Mouse (Mus musculus): ENCODE data around the gene E330017A01Rik.
A peak's percentile ranks its signal among the peaks of the same experiment; 100 is the strongest.

E330017A01Rik gene

DNA sequence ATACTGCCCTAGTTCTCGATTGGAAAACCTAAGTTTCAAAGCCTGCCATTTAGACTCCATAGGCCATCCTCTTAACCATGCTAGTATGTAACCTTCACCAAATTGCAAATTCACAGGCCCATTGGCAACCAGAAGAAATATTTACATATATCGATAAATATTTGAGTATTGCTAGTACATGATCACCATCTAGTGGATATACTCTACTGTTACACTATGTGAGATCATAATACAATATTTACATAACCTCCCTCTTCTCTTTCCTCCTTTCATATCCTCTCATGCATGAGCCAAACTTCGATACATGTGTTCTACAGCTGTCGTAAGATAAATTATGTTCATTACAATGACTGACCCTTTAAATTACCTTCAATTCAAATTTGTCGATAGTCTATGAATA lies 24.5 kb upstream of the E330017A01Rik start:
- DNase-seq (ENCODE audit: low spot score), result no peak

DNA sequence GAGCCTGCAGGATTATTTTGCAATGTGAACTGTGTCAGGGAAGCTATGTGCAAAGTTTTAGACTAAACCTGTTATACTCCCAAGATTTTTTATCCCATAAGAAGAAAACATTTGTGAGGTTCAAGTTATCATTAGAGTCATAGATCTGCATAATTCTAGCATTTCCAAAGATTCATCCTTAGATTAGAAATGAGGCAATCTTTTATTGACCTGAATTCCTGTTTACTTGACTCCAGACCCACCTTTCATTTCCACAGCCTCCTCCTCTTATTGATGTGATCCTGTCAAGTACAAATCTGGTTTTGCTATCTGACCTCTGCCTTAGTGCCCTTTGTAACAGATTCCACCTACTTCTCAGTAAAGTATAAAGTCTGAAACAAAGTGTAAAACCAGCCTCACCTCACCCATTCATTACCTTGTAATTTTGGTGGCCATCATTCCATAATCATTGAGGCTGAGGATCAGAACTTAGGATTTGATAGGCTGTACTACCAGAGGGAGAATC lies 23.8 kb upstream of the E330017A01Rik start:
- no peak for DNase-seq (ENCODE audit: low spot score)

DNA sequence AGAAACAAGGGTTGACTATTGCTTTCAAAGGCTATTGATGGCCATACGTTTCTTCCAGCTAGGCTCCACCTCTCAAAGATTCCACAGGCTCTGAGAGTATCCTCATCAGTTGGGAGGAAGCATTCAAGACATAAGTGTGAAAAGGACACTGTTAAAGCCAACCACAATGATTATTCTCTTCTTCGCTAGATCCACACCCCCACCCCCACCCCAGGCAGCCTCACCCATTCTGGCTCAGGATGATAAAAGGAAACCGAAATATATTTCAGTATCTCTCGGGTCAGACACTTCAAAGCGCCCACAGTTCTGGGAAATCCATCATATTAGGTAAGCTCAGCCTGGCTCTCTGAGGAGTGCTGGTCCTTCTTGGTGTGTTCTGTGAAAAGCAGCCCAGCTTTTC lies 23.3 kb upstream of the E330017A01Rik start:
- DNase-seq (ENCODE audit: low spot score), result no peak

DNA sequence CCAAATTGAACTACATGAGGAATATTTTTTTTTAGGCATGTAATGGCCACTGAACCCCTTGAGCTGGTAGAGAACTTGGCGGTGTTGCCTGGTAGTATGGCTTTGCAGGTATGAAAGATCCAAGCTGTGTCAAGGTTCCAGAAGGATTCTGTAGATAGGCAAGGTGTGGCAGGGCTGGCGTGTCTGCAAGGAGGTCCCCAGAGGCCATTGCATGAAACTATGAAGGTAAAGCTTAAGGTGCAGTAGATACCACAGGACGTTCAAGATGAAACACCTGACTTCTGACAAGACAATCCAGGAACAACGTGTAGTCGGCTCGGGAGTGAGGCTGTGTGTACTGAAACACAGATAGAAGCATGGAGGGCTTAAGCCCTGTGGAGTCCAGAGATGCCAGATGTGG lies 20.1 kb upstream of the E330017A01Rik start:
- no peak for DNase-seq (ENCODE audit: low spot score)

DNA sequence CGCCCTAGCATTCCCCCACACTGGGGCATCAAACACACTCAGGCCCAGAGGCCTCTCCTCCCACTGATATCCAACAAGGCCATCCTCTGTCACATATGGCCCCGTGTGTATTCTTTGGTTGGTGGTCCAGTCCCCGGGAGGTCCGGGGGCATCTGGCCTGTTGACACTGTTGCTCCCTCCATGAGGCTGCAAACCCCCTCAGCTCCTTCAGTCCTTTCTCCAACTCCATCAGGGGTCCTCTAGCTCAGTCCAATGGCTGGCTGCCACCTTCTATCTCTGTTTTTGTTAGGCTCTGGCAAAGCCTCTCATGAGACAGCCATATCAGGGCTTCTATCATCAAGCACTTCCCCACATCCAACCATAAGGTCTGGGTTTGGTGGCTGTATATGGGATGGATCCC lies 18.0 kb upstream of the E330017A01Rik start:
- DNase-seq (ENCODE audit: low spot score), result no peak

DNA sequence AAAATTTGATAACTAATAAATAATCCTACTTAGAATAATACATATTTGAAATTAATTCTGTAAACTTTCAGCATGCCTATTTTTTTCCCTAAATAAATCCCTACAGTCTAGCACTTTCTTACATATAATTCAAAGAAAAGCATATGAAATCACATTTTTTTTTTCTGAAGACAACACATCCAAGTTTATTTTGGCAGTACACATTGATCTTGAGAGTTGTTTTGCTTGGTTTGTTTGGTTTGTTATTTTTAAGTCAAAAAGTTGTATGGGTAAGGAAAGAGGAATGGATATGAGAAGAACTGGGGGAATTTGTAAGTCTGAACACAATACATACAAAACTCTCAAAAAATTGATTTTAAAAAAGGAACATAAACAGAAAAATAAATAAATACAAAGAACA lies 17.2 kb upstream of the E330017A01Rik start:
- DNase-seq (ENCODE audit: low spot score), result no peak

DNA sequence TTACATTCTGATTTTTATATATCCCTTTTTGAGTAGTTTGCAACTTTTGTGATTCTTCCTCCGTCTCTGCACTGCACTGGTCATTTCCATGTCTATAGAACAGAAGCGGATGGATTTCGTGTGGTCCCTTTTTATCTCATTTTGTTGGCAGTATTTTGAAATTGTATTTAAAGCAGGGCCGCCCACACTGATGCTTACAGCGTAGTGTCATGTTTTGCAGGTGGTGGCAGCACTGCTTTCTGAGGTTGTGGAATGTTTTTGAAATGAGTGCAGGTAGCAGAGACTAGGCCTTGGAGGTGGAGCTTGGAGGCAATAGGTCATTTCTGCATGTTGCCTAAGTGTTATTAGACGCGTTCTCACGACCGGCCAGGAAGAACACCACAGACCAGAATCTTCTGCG lies 11.4 kb upstream of the E330017A01Rik start:
- DNase-seq (ENCODE audit: low spot score), result no peak

DNA sequence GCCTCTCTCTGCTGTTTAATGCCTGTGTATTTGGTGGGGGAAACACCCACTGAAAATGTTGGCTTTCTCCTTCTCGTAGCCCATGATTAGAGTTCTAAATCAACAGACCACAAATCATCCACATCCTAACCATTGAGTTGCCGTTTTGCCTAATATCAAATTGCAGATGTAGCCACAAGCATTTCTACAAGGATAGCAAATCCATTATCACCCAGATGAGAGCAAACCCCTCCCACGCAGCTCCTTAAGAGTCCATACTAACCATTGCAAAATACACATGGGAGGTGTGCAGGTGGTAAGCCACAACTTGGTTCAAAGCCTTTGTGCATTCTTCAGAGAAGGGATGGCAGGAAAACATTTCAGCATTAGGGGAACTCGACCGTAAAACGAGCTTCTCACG lies 523 bp downstream of the E330017A01Rik start:
- DNase-seq (ENCODE audit: low spot score), result no peak

DNA sequence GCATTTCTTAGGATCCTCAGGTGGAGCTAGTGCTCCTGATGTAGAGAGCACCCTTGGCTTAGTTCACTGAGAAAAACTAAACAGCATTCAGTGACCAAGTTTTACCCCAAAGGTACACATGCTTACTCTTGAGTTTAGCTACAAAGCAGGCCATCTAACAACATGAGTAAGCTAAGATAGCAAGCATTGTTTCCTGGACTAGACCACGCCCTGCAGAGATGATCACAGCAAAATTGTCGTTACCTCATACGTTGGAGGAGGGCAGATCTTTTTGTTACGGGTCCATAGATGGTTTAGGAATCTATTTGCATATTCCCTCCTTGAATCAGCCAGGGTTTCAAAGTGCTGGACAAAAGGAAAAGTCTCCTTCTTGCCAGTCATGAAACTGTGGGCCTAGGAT lies 1.1 kb downstream of the E330017A01Rik start:
- no peak for DNase-seq (ENCODE audit: low spot score)

DNA sequence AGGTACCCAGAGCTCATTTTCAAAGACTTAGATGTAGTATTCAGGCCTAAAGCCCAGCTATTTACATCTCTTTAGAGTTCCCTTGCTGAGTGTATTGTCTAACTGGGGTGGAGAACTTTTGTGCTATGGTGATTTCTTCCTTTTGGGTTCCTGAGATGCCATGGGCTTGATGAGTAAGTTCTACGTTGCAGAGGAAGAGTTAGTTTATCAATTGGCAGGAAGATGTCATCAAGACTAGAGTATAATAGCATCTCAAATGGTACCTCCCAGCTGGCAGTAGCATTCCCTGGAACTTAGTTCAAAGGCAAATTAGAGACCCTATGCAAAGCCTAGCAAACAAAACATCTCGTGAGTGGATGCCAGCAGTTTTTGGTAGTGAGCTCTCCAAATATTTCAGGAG lies 2.7 kb downstream of the E330017A01Rik start:
- no peak for DNase-seq (ENCODE audit: low spot score)

DNA sequence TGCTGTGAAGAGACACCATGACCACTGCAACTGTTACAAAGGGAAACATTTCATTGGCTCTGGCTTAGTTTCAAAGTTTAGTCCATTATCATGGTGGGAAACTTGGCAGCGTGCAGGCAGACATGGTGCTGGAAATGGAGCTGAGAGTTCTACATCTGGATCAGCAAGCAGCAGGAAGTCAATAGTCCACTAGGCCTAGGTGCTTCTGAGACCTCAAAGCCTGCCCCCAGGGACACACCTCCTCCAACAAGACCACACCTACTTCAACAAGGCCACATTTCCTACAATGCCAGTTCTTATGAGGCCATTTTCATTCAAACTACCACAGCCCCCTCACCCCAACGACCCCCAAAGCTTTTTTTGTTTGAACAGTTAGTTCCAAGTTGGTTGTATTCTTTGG lies 8.8 kb downstream of the E330017A01Rik start:
- DNase-seq (ENCODE audit: low spot score), result no peak

DNA sequence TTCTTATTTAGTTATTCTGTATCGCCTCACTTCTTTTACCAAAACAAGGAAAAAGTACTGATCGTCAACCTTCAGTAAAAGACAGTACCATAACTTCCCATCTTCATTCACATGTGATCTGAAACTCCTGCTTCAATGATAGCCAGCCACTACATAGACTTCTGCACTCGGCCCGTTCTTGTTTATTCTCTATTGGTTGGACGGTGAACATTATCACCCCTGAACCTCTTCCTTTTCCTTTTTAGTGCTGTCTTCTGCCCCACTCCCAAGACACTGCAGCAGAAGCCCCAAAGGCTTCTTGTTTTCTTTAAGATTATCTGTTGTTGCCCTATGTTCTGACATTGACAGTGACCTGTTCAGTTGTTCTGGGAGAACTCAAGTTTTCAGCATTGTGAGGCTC lies 9.6 kb downstream of the E330017A01Rik start:
- DNase-seq (ENCODE audit: low spot score), result no peak

DNA sequence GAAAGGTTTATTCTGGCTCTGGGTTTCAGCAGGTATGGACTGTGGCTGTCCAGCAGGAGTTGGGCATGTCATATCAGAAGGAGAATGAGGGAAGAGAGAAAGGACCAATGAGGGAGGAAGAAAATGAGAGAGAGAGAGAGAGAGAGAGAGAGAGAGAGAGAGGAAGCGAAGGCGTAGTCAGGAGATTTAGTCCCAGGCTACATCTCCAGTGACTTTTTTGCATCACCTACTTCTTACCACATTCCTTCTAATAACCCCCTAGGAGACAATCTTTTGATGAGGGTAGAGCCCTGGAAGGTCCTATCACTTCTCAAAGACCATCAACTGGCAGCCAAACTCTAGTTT lies 10.2 kb downstream of the E330017A01Rik start:
- DNase-seq (ENCODE audit: low spot score), result no peak

DNA sequence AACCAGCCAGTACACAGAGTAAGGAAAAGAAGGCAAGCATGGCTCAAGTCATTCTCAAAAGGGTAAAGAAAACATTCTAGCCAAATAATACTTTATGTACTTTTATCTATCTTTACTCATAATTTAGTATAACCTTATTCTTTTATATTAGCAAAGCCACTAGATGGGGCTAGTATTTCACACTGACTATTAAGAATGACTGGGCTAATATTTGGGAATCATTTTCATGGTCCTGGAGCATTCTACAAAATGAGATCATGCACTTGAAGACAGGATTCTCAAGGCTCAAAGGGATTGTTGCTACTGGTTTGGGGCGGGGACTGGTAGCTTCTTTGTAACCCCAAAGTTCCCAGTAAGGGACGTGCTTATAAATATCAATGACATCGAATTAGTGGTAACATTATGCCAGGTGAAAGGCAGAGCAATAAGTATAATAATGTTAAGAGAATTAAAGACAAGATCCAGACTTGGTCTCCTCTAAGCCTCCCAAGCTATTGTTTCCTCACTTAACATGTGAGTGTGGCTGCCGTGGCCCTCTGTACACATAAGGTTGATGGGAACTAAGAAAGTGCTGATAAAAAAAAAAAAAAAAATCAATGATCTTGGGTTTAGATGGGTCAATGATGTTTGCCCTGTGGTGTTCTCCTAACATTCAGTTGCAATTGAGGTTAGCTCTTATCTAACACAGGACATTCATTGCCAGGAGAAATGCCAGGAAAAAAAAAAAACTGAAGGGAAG lies 10.8 kb downstream of the E330017A01Rik start:
- DNase-seq (ENCODE audit: low spot score), result no peak

DNA sequence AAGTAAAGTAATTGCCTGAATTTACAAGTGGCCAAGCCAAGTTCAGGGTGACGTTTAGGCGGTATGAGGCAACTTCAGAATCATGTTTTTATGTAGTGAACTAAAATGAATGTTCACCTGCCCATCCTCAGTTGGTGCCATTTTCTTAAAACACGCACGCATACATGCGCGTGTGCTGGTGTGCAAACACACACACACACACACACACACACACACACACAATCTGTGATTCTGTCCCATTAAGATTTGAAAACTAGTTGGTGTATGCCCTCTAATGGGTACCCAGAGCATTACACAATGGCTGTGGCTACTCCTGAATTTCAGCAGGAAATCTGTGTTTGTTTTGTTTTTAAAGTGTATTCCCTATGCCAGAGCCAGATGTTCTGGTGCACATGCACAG lies 14.6 kb downstream of the E330017A01Rik start:
- peak; percentile 57 for DNase-seq (ENCODE audit: low spot score)

DNA sequence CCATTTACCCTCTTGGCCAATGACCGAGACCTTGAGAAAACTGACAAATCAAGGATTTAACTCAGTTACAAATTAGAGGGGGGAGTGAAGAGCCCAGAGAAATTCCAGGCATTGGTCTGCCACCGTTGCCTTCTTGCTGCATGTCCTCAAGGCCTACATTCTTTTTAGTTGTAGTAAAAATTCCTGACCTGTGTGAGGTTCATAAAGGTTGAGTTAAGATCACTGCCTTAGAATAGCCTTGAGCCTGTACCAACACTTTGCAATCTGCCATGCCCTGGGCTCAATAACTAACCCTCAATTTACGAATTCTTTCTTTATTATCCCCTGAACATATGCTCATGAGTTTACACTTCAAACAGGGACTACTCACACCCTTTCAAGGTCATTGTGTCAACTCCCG lies 15.4 kb downstream of the E330017A01Rik start:
- DNase-seq (ENCODE audit: low spot score), result no peak

DNA sequence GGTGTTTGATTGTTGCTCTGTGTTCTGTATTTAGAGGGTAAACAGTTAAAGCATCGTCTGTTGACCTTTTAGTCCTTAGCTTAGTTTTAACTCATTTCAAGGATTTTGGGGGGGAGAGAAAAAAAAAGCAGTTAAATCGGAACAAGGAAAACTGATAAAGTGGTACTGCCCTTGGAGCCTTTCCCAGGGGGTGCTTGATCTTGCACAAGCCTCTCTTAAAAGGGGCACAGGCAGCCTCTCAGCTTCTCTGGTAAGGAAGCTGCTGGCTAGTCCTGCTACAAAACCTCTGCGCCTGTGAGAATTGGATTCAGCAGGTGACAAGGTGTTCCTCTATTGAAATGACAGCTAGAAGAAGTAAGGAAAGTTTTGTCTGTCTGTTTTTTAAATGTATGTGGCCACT lies 16.2 kb downstream of the E330017A01Rik start:
- peak; percentile 64 for DNase-seq (ENCODE audit: low spot score)

DNA sequence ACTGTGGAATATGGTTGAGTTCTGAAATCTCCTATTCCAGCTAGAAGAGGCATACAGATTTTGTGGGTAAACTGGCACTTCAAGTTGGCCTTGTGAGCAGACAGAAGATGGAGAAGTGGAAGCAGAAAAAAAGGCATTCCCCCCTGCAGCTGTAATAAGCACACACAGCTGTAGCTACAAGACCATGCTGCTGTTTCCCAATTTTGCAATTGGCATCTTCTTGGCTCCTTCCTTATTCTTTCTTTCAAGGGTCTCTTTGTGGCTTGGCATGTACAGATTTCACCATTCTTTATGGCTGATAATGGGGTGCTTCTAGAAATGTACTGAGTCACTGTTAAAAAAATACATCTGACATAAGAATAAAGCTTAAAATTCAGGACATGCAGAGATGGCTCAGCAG lies 21.2 kb downstream of the E330017A01Rik start:
- no peak for DNase-seq (ENCODE audit: low spot score)

DNA sequence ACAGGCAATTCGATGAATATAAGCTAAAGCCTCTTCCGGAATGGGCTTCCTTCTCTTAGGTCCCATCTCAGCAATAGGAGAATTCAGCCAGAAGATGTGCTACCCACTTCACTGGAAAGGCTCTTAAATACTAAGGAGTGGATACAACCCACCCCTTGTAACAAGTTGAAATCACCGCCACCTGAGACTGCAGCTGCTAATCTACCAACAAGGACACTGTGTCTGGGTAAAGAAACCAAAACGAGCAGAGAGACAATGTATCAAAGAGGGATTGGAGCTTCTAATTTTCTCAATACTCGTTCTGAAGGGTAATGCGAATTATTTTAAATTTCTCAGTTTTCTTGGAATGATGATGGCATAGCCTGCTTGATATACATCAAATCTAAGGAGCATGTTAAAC lies 21.7 kb downstream of the E330017A01Rik start, which contains the start of gene Gm813:
TSS of gene Gm813 (minus strand) at position 101 of the 400 bp plus-strand sequence.
- no peak for DNase-seq (ENCODE audit: low spot score)

DNA sequence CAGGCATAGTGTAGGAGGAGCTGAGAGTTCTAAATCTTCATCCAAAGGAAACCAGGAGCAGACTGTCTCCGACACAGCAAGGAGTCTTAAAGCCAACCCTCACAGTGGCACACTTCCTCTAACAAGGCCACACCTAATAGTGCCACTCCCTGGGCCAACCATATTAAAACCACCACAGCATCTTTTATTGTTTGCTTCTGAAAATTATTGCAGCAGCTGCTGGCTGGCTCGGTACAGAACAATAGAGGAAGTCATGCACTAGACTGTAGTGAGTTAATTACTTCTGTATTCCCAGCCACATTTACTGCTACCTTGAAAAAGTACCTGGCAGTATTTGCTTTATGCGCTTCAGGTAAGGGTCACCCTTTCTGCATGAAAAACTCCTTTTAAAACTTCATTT lies 25.6 kb downstream of the E330017A01Rik start:
- DNase-seq (ENCODE audit: low spot score), result no peak

DNA sequence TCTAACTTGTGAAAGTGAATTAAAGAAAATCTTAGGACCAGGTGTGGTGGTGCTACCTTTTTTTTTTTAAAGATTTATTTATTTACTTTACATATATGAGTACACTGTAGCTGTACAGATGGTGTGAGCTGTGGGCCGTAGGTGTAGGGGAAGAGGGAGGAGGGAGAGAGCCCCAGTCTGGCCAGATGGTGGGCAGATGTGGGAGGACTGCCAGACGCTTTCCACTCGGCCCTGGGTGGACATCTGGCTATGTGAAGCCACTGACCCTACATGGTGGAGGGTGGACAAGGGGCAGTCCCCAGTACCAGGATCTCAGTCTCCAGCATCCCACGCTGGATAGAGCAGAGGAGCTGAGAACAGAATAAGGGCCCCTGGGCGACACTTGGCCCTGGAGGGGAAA lies 31.4 kb downstream of the E330017A01Rik start:
- DNase-seq (ENCODE audit: low spot score), result no peak

DNA sequence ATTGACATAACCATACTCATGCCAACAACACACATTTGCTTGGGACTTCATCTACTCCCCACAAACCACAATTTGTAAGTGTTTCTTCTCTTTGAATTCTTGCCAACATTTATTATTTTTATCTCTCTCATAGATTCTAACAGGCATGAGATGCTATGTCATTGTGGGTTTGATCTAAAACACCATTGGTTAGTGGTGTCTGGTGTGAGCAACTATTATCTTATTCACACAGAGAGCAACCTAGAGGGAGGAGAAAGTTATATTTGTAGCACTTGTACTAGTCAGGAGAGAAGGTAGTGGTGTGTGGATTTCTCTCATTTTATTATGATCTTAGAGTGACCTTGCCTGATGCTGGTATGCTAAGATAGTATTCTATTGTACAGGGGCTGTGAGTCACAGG lies 33.9 kb downstream of the E330017A01Rik start:
- no peak for DNase-seq (ENCODE audit: low spot score)

DNA sequence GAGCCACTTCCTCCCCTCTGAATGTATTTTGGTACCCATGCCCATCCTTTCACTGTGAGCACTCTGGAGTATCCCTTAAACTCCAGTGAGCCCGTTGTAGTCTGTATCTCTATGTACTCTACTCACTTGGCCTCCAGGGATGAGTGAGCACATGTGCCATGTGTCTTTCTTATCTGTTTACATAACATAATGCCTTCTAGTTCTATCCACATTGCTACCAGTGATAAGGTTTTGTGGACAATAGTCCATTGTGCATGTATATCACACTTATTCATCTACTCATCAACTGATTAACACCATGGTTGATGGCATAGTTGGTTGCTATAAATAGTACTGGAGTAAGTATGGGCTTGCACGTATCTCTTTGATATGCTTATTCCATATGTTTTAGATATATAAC lies 34.7 kb downstream of the E330017A01Rik start:
- no peak for DNase-seq (ENCODE audit: low spot score)

DNA sequence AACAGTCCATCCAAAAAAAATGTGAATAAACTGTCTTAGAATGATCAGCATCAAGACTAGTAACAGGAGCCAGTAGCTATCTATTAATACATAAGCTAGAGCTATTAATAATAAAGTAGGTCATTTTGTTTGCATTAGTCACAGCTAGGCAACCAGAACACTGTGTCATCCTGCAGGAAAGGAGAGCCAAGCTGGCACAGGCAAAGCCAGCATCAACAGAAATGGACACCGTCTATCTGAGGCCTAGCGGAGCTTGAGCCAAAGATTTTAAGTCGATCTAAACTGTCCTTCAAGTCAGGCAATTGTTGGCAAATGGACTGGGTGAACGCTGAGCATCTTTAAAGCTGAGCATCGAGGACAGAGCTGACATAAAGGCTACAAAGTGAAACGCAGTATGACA lies 37.7 kb downstream of the E330017A01Rik start:
- DNase-seq (ENCODE audit: low spot score), result no peak

Data from lung, postnatal 25 days (tissue).